Mouse (Mus musculus): ENCODE data around the gene Ifi205. TPM values are rescaled to one million over a fixed set of nuclear protein-coding genes. Genes with fewer than 3 reads are reported as not detected.
"Not testable (repeated sequence)": the region's sequence is repeated elsewhere in the genome, so short reads cannot be mapped to it uniquely, and the experiment has no call there.

Ifi205 gene
- polyA plus RNA-seq, 1 experiment from 2014 or later, result 0.24 TPM

DNA sequence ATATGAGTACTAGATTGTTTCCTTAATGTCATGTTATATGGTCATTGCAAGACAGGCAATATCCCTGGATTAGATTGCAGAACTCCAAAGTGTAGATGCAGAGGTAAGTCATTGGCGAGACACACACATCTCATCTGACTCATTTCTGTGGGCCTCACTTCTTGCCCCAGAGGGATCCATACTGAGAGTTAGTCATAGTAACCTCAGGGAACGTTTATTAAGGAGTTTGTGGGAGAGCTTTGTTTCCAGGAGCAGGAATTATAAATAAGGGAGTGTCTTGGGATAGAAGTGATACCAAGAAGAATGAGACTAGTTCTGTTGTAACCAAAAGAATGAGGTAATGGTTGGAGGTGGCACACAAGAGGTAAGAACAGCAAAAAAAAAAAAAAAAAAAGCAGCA is 17.3 kb upstream of the Ifi205 start, which contains the start of gene Olfr432:
TSS of gene Olfr432 (plus strand) at position 313 of the 400 bp plus-strand sequence.
- ATAC-seq (replicated peaks; ENCODE audit: low FRiP score, low read depth) (no peak), DNase-seq (ENCODE audit: low spot score) (no peak)
- Histone ChIP-seq H3K9me3 (replicated peaks; ENCODE audit: low read length) (no peaks in the 10 kb centered on the region), H3K4me3 (replicated peaks; ENCODE audit: low read depth, low read length) (no peak within 1 kb of the TSS), H3K9ac (ENCODE audit: low read depth, low read length) (no peak within 1 kb of the TSS), H3K36me3 (ENCODE audit: insufficient read depth, low read length) (no peaks in the 10 kb centered on the region), H3K27ac (no peak within 1 kb of the TSS), H3K4me2 (ENCODE audit: low read length) (no peak within 1 kb of the TSS), H3K27me3 (ENCODE audit: insufficient read depth, low read length) (no peaks in the 10 kb centered on the region), H3K4me1 (replicated peaks; ENCODE audit: insufficient read depth, low read length) (no peaks in the 10 kb centered on the region)
- no peak for TF ChIP-seq CTCF (IDR thresholded peaks at IDR 0.05; ENCODE audit: low read depth)
- WGBS, result 65% methylated on average over 2 of the region's 2 CpGs

DNA sequence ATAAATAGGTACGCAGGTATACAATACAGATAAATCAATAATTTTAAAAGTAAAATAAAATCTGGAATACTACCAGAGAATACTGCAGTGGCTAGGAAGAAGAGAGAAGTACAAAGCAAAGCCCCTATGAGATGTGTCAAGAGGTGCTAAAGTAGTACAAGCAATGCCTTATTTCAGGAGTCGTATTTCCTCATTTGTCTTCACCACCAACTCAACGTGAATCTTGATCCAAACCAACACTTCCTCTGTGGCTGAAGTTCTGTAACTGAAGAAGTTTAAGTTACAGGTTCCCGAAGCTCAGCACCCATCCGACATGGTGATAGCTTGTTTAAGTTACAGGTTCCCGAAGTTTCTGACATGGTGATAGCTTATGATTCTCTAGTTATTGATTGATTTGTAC is 16.6 kb upstream of the Ifi205 start:
- DNase-seq (ENCODE audit: low spot score); H3K4me3 ChIP-seq (replicated peaks; ENCODE audit: low read depth, low read length); H3K4me2 ChIP-seq (ENCODE audit: low read length); H3K27ac ChIP-seq; H3K36me3 ChIP-seq (ENCODE audit: insufficient read depth, low read length); H3K9ac ChIP-seq (ENCODE audit: low read depth, low read length); H3K9me3 ChIP-seq (replicated peaks; ENCODE audit: low read length); H3K27me3 ChIP-seq (ENCODE audit: insufficient read depth, low read length); ATAC-seq (replicated peaks; ENCODE audit: low FRiP score, low read depth); H3K4me1 ChIP-seq (replicated peaks; ENCODE audit: insufficient read depth, low read length): not testable (repeated sequence)
- WGBS, result 65% methylated on average over 6 of the region's 6 CpGs

DNA sequence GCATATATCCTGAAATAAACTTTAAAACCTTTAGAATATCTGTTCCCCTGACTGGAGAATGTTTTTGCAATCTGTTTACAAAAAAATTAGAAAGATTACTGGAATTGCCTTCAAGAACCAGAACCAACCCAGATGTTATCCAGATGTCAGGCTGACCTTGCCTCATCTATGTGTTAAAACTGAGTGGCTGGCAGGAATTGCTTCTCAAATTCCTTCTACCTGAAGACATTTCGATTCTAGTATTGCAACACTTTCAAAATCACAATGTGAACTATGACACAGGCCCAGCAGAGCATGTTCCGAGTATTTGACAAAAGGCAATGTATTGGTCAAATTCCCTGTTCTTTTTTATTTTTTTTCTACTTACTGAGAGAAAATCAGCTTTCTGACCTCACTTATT is 12.8 kb upstream of the Ifi205 start:
- Histone ChIP-seq H3K27ac (no peak overlapping the region), H3K27me3 (ENCODE audit: insufficient read depth, low read length) (no peaks in the 10 kb centered on the region), H3K9me3 (replicated peaks; ENCODE audit: low read length) (no peaks in the 10 kb centered on the region), H3K4me1 (replicated peaks; ENCODE audit: insufficient read depth, low read length) (no peaks in the 10 kb centered on the region), H3K9ac (ENCODE audit: low read depth, low read length) (no peak overlapping the region), H3K4me3 (replicated peaks; ENCODE audit: low read depth, low read length) (no peak overlapping the region), H3K4me2 (ENCODE audit: low read length) (no peak overlapping the region), H3K36me3 (ENCODE audit: insufficient read depth, low read length) (no peaks in the 10 kb centered on the region)
- ATAC-seq (replicated peaks; ENCODE audit: low FRiP score, low read depth) (no peak), DNase-seq (ENCODE audit: low spot score) (no peak)
- TF ChIP-seq CTCF (IDR thresholded peaks at IDR 0.05; ENCODE audit: low read depth), result no peak
- 58% methylated on average over 2 of the region's 2 CpGs for WGBS

DNA sequence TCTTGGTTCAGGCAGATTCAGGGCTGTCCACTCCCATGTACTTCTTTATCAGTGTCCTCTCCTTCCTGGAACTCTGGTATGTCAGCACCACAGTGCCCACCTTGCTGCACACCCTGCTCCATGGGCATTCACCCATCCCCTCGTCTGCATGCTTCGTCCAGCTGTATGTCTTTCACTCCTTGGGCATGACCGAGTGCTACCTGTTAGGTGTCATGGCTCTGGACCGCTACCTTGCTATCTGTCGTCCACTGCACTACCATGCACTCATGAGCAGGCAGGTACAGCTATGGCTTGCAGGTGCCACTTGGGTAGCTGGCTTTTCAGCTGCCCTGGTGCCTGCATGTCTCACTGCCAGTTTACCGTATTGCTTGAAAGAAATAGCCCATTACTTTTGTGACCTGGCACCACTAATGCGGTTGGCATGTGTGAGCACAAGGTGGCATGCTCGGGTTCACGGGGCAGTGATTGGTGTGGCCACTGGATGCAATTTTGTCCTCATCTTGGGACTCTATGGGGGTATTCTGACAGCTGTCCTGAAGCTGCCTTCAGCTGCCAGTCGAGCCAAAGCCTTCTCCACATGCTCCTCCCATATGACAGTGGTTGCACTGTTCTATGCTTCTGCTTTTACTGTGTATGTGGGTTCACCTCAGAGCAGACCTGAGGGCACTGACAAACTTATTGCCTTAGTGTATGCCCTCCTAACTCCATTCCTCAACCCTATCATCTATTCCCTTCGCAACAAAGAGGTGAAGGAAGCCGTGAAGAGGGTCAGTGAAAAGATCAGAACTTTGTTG is 10.7 kb upstream of the Ifi205 start:
- not testable (repeated sequence) for H3K27me3 ChIP-seq (ENCODE audit: insufficient read depth, low read length); H3K36me3 ChIP-seq (ENCODE audit: insufficient read depth, low read length); DNase-seq (ENCODE audit: low spot score); H3K27ac ChIP-seq; H3K9me3 ChIP-seq (replicated peaks; ENCODE audit: low read length); H3K9ac ChIP-seq (ENCODE audit: low read depth, low read length); H3K4me3 ChIP-seq (replicated peaks; ENCODE audit: low read depth, low read length); H3K4me1 ChIP-seq (replicated peaks; ENCODE audit: insufficient read depth, low read length); ATAC-seq (replicated peaks; ENCODE audit: low FRiP score, low read depth); H3K4me2 ChIP-seq (ENCODE audit: low read length)
- WGBS, result 90% methylated on average over 12 of the region's 12 CpGs

DNA sequence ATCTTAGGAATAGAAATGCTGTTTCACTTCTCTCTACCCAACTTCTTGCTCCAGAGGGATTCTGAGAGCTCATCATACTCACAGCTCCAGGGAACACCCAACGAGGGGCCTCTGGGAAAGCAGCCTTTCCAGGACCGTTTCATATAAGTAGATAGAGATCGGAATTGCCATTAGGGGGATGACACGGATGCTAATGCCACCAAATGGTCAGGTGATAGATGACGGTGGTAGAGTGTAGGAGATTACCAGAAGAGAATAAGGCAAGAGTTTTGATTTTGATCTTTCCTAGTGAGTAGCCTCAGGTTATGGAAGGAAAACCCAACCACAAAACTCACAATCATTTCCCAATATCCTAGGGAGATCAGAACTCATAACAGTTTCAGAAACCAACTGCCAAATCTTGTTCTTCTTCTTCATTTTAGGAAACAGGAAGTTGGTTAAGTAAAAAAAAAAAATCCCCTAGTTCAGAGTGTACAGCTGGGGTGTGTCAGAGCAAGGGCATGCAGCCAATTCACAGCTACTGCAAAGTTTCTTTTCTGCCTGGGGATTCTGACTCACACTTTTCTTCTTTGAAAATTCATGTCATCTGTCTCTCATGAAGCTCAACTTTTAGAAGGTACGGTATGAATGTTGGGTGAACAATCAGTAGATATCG is 9.0 kb upstream of the Ifi205 start, which contains the start of gene Olfr433:
TSS of gene Olfr433 (plus strand) at position 183 of the 655 bp plus-strand sequence.
- TF ChIP-seq CTCF (IDR thresholded peaks at IDR 0.05; ENCODE audit: low read depth), result no peak
- 65% methylated on average over 7 of the region's 7 CpGs for WGBS
- H3K4me3 ChIP-seq (replicated peaks; ENCODE audit: low read depth, low read length), result no peak within 1 kb of the TSS
- H3K27me3 ChIP-seq (ENCODE audit: insufficient read depth, low read length), result no peaks in the 10 kb centered on the region
- peak; percentile 75 for DNase-seq (ENCODE audit: low spot score)
- H3K9me3 ChIP-seq (replicated peaks; ENCODE audit: low read length), result no peaks in the 10 kb centered on the region
- no peak within 1 kb of the TSS for H3K4me2 ChIP-seq (ENCODE audit: low read length)
- no peak within 1 kb of the TSS for H3K27ac ChIP-seq
- no peaks in the 10 kb centered on the region for H3K36me3 ChIP-seq (ENCODE audit: insufficient read depth, low read length)
- ATAC-seq (replicated peaks; ENCODE audit: low FRiP score, low read depth), result no peak
- H3K9ac ChIP-seq (ENCODE audit: low read depth, low read length), result no peak within 1 kb of the TSS
- no peaks in the 10 kb centered on the region for H3K4me1 ChIP-seq (replicated peaks; ENCODE audit: insufficient read depth, low read length)

DNA sequence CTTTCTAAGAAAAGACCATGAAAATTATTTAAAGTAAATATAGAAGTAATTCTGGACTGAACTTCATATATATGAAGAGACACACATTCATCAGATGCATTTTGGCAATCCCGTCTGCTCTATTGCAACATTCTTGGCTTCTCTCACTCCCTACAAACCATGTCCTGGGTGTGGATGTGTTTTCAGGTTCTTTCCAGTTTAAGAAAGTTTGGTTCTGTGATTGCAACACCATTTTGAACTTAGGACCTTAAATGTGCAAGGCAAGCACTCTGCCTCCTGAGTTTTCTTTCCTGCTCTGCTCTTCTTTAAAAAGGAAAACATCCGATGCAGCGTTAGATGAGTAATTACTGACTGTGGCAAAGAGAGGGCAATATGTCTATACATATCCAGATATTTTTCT is 6.9 kb upstream of the Ifi205 start:
- Histone ChIP-seq H3K27ac (no peak overlapping the region), H3K27me3 (ENCODE audit: insufficient read depth, low read length) (no peaks in the 10 kb centered on the region), H3K9me3 (replicated peaks; ENCODE audit: low read length) (no peaks in the 10 kb centered on the region), H3K4me1 (replicated peaks; ENCODE audit: insufficient read depth, low read length) (no peaks in the 10 kb centered on the region), H3K4me3 (replicated peaks; ENCODE audit: low read depth, low read length) (no peak overlapping the region), H3K4me2 (ENCODE audit: low read length) (no peak overlapping the region), H3K36me3 (ENCODE audit: insufficient read depth, low read length) (no peaks in the 10 kb centered on the region), H3K9ac (ENCODE audit: low read depth, low read length) (no peak overlapping the region)
- DNase-seq (ENCODE audit: low spot score) (no peak), ATAC-seq (replicated peaks; ENCODE audit: low FRiP score, low read depth) (no peak)
- WGBS, result 84% methylated on average over 3 of the region's 3 CpGs
- TF ChIP-seq CTCF (IDR thresholded peaks at IDR 0.05; ENCODE audit: low read depth), result no peak
